Mouse (Mus musculus) embryonic fibroblast, embryonic 13.5 days (primary cell): ENCODE data around the gene RPS10-NUDT3.

ENCODE experiments used
- CTCF ChIP-seq: IDR thresholded peaks from 2 replicates; pipeline ENCODE4 v1.5.1; 2011; ENCODE audit warnings: mild to moderate bottlenecking, control low read depth, low read length, moderate library complexity, borderline replicate concordance; ENCODE audit not compliant: insufficient read depth
- POLR2A ChIP-seq: IDR thresholded peaks from 2 replicates; pipeline ENCODE4 v1.6.1; 2011; ENCODE audit warnings: low read depth, mild to moderate bottlenecking, control low read depth, low read length, moderate library complexity

GRCm38 (mm10) chr17:27638921-27639332 lies 3.9 kb upstream of the RPS10-NUDT3 start:
- TF ChIP-seq CTCF (no peak), POLR2A (no peak)
